Mouse (Mus musculus): ENCODE measurements around the gene Secisbp2. TPM values are rescaled to one million over a fixed set of nuclear protein-coding genes. Genes with fewer than 3 reads are reported as not detected.
"Not testable (repeated sequence)": the region's sequence is repeated elsewhere in the genome, so short reads cannot be mapped to it uniquely, and the experiment has no call there.

Gene Secisbp2
- polyA plus RNA-seq, 1 experiment from 2014 or later, result 25.9 TPM

DNA sequence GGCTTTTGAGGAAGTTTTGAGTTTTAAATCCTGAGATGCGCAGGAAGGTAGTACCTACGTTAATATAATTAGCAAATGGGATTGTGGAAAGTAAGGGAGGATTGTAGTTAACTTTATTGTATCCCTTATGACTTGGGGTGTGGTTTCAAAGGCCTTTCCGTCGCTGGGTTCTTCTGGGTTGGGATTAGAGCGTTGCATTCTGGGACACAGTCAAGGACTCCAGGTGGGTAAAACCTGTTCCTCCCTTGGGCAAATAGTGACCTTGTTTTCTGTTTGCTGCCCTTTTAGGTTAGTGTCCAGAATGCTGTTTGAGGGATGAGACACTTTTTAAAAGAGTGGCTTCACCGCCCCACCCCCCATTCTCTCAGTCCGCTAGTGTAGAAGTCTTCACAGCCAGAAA lies 5.6 kb upstream of the Secisbp2 start:
- H3K27ac ChIP-seq (replicated peaks), result peak overlapping the region; percentile 99
- WGBS, result 0% methylated on average over 7 of the region's 7 CpGs
- H3K36me3 ChIP-seq (replicated peaks), result peaks cover 13% of the 10 kb centered on the region
- H3K9me3 ChIP-seq, result no peaks in the 10 kb centered on the region
- peak; percentile 45 for DNase-seq (ENCODE audit: low spot score)
- no peaks in the 10 kb centered on the region for H3K27me3 ChIP-seq (replicated peaks; ENCODE audit: low read depth, poor library complexity, severe bottlenecking)
- H3K4me3 ChIP-seq, result peak overlapping the region; percentile 98
- H3K4me1 ChIP-seq, result peaks cover 40% of the 10 kb centered on the region

DNA sequence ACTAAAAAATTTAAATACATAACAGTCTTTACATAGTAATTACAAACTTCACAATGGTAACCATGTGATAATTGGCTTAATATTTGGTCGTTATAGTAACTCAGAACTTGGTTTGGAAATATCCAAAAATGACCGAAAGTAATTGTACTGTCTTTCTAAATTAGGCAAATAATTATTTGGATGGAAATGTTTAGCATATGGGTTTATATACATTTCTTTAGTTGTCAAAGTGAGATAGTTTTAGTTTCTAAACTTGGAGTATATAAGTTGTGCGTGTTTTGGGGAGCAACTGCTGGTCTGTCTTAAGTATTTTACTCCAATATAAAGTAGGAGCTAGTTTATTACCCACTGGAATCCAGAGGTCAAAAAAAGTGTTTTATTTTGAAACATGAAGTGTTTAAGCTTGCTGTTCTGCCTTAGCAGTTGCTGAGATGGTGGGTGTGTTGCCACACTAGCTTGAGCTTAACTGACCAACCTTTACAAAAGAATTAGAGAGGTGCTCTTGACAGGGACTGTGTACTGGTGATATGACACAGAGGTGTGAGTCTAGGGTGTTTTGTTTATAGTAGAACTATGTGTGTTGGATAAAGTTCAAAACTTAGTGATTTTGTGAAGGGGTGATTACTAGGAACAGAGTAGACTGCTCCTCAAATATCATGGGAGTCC lies 5.0 kb upstream of the Secisbp2 start:
- Histone ChIP-seq H3K9me3 (no peaks in the 10 kb centered on the region), H3K4me3 (peak overlapping the region; percentile 98), H3K27ac (replicated peaks) (peak overlapping the region; percentile 99; the same call in 1 of the 2 replicates), H3K36me3 (replicated peaks) (peaks cover 19% of the 10 kb centered on the region), H3K27me3 (replicated peaks; ENCODE audit: low read depth, poor library complexity, severe bottlenecking) (no peaks in the 10 kb centered on the region), H3K4me1 (peaks cover 46% of the 10 kb centered on the region)
- no peak for DNase-seq (ENCODE audit: low spot score)
- 25% methylated on average over 3 of the region's 3 CpGs for WGBS

DNA sequence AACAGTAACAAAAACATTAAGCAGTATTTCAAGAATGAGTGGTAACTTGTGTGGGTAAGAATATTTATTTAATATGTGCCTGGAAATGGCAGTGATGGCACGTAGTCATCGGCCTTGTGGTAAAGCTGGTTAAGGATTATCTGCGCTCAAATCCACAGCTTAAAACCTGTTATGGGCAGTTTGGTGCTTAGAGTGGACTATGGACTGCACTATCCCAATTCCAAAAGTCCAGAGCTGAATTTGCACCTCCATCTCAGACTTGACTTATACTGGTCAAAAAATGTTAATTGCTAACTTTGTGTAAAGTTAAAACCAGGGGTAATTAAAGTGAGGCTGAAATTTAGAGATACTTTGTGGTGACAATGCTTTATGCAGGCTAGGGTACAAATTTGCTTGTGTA lies 3.7 kb upstream of the Secisbp2 start:
- H3K4me3 ChIP-seq, result peak overlapping the region; percentile 98
- WGBS, result 89% methylated on average over 3 of the region's 3 CpGs

DNA sequence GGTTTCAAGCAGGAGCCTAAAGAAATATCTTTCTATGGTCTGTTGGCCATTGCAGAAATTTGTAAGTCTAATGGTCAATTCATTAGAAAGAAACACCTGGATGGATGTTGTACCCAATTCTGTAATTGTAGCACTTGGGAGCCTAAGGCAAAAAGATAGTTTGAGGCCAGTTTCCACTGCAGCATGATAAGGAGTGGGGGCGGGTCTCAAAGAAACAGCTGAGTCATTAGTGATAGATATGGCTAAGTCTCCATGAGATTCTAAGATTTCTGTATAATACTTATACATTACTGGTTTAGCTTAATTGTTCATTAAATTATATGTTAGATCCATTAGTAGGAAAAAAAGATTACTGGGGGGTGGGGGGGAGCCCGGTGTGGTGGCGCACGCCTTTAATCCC lies 3.3 kb upstream of the Secisbp2 start:
- no peaks in the 10 kb centered on the region for H3K9me3 ChIP-seq
- H3K27me3 ChIP-seq (replicated peaks; ENCODE audit: low read depth, poor library complexity, severe bottlenecking), result no peaks in the 10 kb centered on the region
- peaks cover 47% of the 10 kb centered on the region for H3K4me1 ChIP-seq
- H3K27ac ChIP-seq (replicated peaks), result no peak overlapping the region
- DNase-seq (ENCODE audit: low spot score), result no peak
- H3K36me3 ChIP-seq (replicated peaks), result peaks cover 28% of the 10 kb centered on the region
- H3K4me3 ChIP-seq, result peak overlapping the region; percentile 98
- 87% methylated on average over 4 of the region's 4 CpGs for WGBS

More for the DNA sequence above, 3.7 kb upstream of the Secisbp2 start:
- peaks cover 47% of the 10 kb centered on the region for H3K4me1 ChIP-seq
- H3K9me3 ChIP-seq, result no peaks in the 10 kb centered on the region
- H3K27me3 ChIP-seq (replicated peaks; ENCODE audit: low read depth, poor library complexity, severe bottlenecking), result no peaks in the 10 kb centered on the region
- no peak overlapping the region for H3K27ac ChIP-seq (replicated peaks)
- peaks cover 24% of the 10 kb centered on the region for H3K36me3 ChIP-seq (replicated peaks)
- no peak for DNase-seq (ENCODE audit: low spot score)

- Histone ChIP-seq H3K27ac (replicated peaks) (no peak overlapping the region), H3K36me3 (replicated peaks) (peaks cover 43% of the 10 kb centered on the region), H3K4me3 (no peak overlapping the region), H3K4me1 (peaks cover 47% of the 10 kb centered on the region), H3K27me3 (replicated peaks; ENCODE audit: low read depth, poor library complexity, severe bottlenecking) (no peaks in the 10 kb centered on the region), H3K9me3 (no peaks in the 10 kb centered on the region)
- no peak for DNase-seq (ENCODE audit: low spot score)
- 56% methylated on average over 1 of the region's 1 CpGs for WGBS
These were observed 1.8 kb upstream of the Secisbp2 start for GRCm38 (mm10) chr13:51649740-51650139.

- 94% methylated on average over 6 of the region's 6 CpGs for WGBS
- Histone ChIP-seq H3K9me3 (no peaks in the 10 kb centered on the region), H3K4me1 (peaks cover 28% of the 10 kb centered on the region), H3K4me3 (no peak overlapping the region), H3K36me3 (replicated peaks) (peaks cover 77% of the 10 kb centered on the region), H3K27ac (replicated peaks) (no peak overlapping the region), H3K27me3 (replicated peaks; ENCODE audit: low read depth, poor library complexity, severe bottlenecking) (no peaks in the 10 kb centered on the region)
- DNase-seq (ENCODE audit: low spot score), result no peak
These were observed 1.7 kb downstream of the Secisbp2 start for GRCm38 (mm10) chr13:51653159-51653558.

DNA sequence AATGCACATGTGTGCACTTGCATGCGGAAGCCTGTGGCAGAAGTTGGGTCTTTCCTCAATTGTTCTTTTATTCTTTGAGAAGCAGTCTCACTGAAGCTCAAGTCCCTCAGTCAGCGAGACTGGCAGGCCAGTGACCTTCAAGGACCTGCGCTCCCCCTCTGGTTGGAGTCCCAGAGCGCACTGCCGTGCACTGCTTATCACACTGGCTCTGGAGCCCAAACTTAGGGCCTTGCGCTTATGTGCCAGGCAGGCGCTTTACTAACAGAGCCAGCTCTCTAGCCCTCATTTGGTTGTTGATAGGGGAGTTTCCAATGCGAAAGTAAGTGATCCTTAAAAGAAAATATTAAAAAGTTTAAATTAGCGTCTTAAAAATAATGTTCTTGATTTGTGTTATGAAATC lies 2.5 kb downstream of the Secisbp2 start:
- WGBS, result 90% methylated on average over 9 of the region's 9 CpGs
- Histone ChIP-seq H3K4me3 (no peak overlapping the region), H3K9me3 (no peaks in the 10 kb centered on the region), H3K27ac (replicated peaks) (no peak overlapping the region), H3K4me1 (peaks cover 20% of the 10 kb centered on the region), H3K27me3 (replicated peaks; ENCODE audit: low read depth, poor library complexity, severe bottlenecking) (no peaks in the 10 kb centered on the region), H3K36me3 (replicated peaks) (peaks cover 85% of the 10 kb centered on the region)
- DNase-seq (ENCODE audit: low spot score), result no peak

DNA sequence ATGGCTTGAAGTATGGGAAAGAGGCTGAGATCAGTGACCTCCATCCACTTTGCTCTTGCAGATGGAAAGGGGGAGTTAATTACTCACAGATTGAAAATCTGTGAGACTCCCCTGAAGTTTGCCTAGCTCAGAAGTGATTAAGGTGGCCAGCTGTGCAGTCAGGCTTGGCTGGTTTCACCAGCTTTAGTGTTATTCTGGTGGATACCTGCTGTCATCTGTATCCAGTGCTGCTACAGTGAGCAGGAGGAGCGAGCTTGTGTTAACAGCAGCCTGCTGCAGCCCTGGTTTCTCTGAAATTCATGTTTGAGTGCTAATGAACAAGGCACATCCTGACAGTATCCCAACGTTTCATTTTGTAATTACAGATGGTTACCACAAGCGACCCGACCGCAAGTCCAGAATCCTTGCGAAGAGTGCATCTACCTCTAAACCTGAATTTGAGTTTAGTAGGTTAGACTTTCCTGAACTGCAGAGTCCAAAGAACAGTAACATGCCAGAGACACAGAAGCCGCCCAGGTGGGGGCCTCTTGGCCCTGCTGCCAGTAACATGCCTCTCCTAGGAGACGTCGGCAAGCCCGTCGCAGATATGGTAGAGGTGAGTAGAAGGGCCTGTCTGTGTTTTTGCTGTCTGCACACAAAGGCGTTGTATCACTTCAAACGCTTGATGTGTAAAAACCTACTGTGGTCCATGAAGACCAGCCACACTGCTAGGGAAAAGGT lies 5.2 kb downstream of the Secisbp2 start:
- no peak overlapping the region for H3K27ac ChIP-seq (replicated peaks)
- no peaks in the 10 kb centered on the region for H3K27me3 ChIP-seq (replicated peaks; ENCODE audit: low read depth, poor library complexity, severe bottlenecking)
- no peak overlapping the region for H3K4me3 ChIP-seq
- peaks cover 8% of the 10 kb centered on the region for H3K4me1 ChIP-seq
- WGBS, result 95% methylated on average over 13 of the region's 13 CpGs
- DNase-seq (ENCODE audit: low spot score), result no peak
- H3K36me3 ChIP-seq (replicated peaks), result peaks cover 94% of the 10 kb centered on the region
- H3K9me3 ChIP-seq, result no peaks in the 10 kb centered on the region

DNA sequence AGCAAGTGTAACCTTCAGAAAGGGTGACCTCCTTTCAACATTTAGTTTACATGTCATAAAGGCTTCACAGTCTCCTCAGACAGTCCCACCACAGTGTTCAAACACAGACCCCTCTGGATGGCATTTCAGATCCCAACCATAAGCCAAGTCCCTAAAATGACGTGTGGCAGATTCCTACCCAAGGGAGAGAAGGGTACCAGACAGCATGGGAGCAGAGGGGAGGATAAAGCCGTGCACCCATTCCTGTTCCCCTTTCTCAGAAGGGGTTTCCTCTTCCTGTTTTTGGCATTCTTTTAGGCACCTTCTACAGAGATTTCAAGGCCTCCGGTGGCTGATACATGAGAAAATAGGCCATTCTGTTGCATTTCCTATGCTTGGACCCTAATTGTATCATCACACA lies 6.6 kb downstream of the Secisbp2 start:
- H3K4me1 ChIP-seq, result no peaks in the 10 kb centered on the region
- WGBS, result 89% methylated on average over 3 of the region's 3 CpGs
- DNase-seq (ENCODE audit: low spot score), result no peak
- no peak overlapping the region for H3K27ac ChIP-seq (replicated peaks)
- no peak overlapping the region for H3K4me3 ChIP-seq
- peaks cover 100% of the 10 kb centered on the region for H3K36me3 ChIP-seq (replicated peaks)
- H3K27me3 ChIP-seq (replicated peaks; ENCODE audit: low read depth, poor library complexity, severe bottlenecking), result no peaks in the 10 kb centered on the region
- H3K9me3 ChIP-seq, result no peaks in the 10 kb centered on the region

DNA sequence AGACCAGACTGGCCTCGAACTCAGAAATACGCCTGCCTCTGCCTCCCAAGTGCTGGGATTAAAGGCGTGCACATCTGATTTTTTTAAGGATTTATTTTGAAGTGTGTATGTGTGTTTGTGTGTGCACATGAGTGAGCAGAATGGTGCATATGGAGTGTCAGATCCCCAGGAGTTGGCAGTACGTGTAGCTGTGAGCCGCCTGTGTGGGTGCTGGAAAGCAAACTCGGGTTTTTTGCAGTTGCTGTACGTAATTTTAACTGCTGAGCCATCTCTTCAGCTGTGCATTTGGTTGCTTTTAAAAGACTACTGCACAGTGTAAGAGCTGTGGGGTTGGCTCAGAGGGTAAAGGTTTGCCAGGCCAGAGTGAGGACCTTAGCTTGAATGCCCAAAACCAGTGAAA lies 8.1 kb downstream of the Secisbp2 start:
- Histone ChIP-seq H3K27me3 (replicated peaks; ENCODE audit: low read depth, poor library complexity, severe bottlenecking) (no peaks in the 10 kb centered on the region), H3K4me3 (no peak overlapping the region), H3K9me3 (no peaks in the 10 kb centered on the region), H3K36me3 (replicated peaks) (peaks cover 98% of the 10 kb centered on the region), H3K27ac (replicated peaks) (no peak overlapping the region), H3K4me1 (no peaks in the 10 kb centered on the region)
- WGBS, result 94% methylated on average over 7 of the region's 7 CpGs
- DNase-seq (ENCODE audit: low spot score), result no peak

GRCm38 (mm10) chr13:51663561-51663960 lies 12.1 kb downstream of the Secisbp2 start:
- no peak for DNase-seq (ENCODE audit: low spot score)
- H3K27me3 ChIP-seq (replicated peaks; ENCODE audit: low read depth, poor library complexity, severe bottlenecking), result no peaks in the 10 kb centered on the region
- peaks cover 98% of the 10 kb centered on the region for H3K36me3 ChIP-seq (replicated peaks)
- no peak overlapping the region for H3K27ac ChIP-seq (replicated peaks)
- H3K4me1 ChIP-seq, result no peaks in the 10 kb centered on the region
- H3K4me3 ChIP-seq, result no peak overlapping the region
- WGBS, result 88% methylated on average over 2 of the region's 2 CpGs
- H3K9me3 ChIP-seq, result no peaks in the 10 kb centered on the region

GRCm38 (mm10) chr13:51668195-51668594 lies 16.7 kb downstream of the Secisbp2 start:
- peaks cover 92% of the 10 kb centered on the region for H3K36me3 ChIP-seq (replicated peaks)
- not testable (repeated sequence) for H3K4me3 ChIP-seq; DNase-seq (ENCODE audit: low spot score); H3K27ac ChIP-seq (replicated peaks); H3K4me1 ChIP-seq; H3K9me3 ChIP-seq; H3K27me3 ChIP-seq (replicated peaks; ENCODE audit: low read depth, poor library complexity, severe bottlenecking)
- 92% methylated on average over 12 of the region's 12 CpGs for WGBS

- H3K4me3 ChIP-seq, result no peak overlapping the region
- no peaks in the 10 kb centered on the region for H3K9me3 ChIP-seq
- WGBS, result 90% methylated on average over 4 of the region's 4 CpGs
- no peak overlapping the region for H3K27ac ChIP-seq (replicated peaks)
- H3K36me3 ChIP-seq (replicated peaks), result peaks cover 95% of the 10 kb centered on the region
- no peak for DNase-seq (ENCODE audit: low spot score)
- no peaks in the 10 kb centered on the region for H3K27me3 ChIP-seq (replicated peaks; ENCODE audit: low read depth, poor library complexity, severe bottlenecking)
- no peaks in the 10 kb centered on the region for H3K4me1 ChIP-seq
These were observed 25.1 kb downstream of the Secisbp2 start for GRCm38 (mm10) chr13:51676641-51677040.
